Mouse (Mus musculus) ovary, adult 18-20 months (tissue): ENCODE results near the gene Krt83.

ENCODE experiments used
- DNase-seq: peaks from one replicate; pipeline ENCODE4 v3.0.0; 2022; ENCODE audit warnings: low spot score, mixed read lengths

Gene Krt83

GRCm38 (mm10) chr15:101479007-101479665 lies 12.2 kb downstream of the Krt83 start:
- peak; percentile 10 for DNase-seq

GRCm38 (mm10) chr15:101472952-101473528 lies 18.3 kb downstream of the Krt83 start, which contains the start of gene Krt86:
TSS of gene Krt86 (plus strand) at chr15:101473478.
- no peak for DNase-seq

- DNase-seq: no peak
Measured at GRCm38 (mm10) chr15:101469093-101469492, 22.2 kb downstream of the Krt83 start.

GRCm38 (mm10) chr15:101463651-101464050 lies 27.7 kb downstream of the Krt83 start, which contains the start of gene Krt81:
TSS of gene Krt81 (minus strand) at chr15:101463751.
- DNase-seq: no peak

GRCm38 (mm10) chr15:101459283-101459682 lies 32.0 kb downstream of the Krt83 start:
- no peak for DNase-seq

- no peak for DNase-seq
Measured at GRCm38 (mm10) chr15:101458361-101458930, 32.9 kb downstream of the Krt83 start.

- no peak for DNase-seq
Measured at GRCm38 (mm10) chr15:101455891-101456290, 35.4 kb downstream of the Krt83 start.

- DNase-seq: no peak
Measured at GRCm38 (mm10) chr15:101455292-101455691, 36.0 kb downstream of the Krt83 start.

- DNase-seq: no peak
Measured at GRCm38 (mm10) chr15:101454774-101455173, 36.5 kb downstream of the Krt83 start.

- peak; percentile 46 for DNase-seq
Measured at GRCm38 (mm10) chr15:101453093-101453736, 38.1 kb downstream of the Krt83 start.

- DNase-seq: no peak
Measured at GRCm38 (mm10) chr15:101447444-101447843, 43.9 kb downstream of the Krt83 start, which contains the start of gene Krt88. TSS of gene Krt88 (plus strand) at chr15:101447744.

- no peak for DNase-seq
Measured at GRCm38 (mm10) chr15:101446572-101446971, 44.7 kb downstream of the Krt83 start.

- no peak for DNase-seq
Measured at GRCm38 (mm10) chr15:101440837-101441236, 50.5 kb downstream of the Krt83 start.

GRCm38 (mm10) chr15:101438555-101438954 lies 52.8 kb downstream of the Krt83 start, which contains the start of gene Krt87:
TSS of gene Krt87 (minus strand) at chr15:101438804.
- DNase-seq: no peak

GRCm38 (mm10) chr15:101436611-101437010 lies 54.7 kb downstream of the Krt83 start:
- DNase-seq: no peak
